Mouse (Mus musculus) erythroblast, embryonic 14.5 days (primary cell): ENCODE data around the gene Gfod2.

Experiments used
- GATA1 ChIP-seq: IDR thresholded peaks from 2 replicates; pipeline ENCODE4 v1.6.1; 2012; ENCODE audit warnings: low read length, inconsistent platforms, mixed read lengths
- TAL1 ChIP-seq: IDR thresholded peaks from 3 replicates; pipeline ENCODE4 v1.6.1; 2012; ENCODE audit warnings: low read length, inconsistent platforms, mixed read lengths

GRCm38 (mm10) chr8:105770609-105771008 lies 12.1 kb upstream of the Gfod2 start:
- TF ChIP-seq GATA1 (no peak), TAL1 (no peak)
